Mouse (Mus musculus) urinary bladder, postnatal 14 days (tissue): ENCODE data around the gene Rfx2.

Experiments used
- DNase-seq: peaks from one replicate; pipeline ENCODE4 v3.0.0; 2021; ENCODE audit warnings: low spot score

The Rfx2 gene

DNA sequence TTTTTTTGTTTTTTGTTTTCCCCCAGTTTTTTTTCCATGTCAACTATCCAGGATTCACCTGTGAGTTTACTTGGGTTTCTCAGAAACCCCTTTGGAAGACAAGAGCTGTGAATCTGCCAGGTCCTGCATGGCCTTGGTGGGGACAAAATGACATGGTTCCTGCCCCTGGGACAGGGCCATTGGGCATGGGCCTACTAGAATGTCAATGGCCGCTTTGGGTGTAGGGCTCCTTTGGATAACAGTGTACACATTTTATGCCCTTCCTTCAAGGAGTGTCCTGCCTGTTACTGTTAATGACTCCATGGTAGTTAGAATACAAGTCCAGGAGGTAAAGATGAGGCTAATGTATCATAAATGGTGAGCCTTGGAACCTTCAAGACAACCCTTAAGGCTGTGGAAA lies 2.1 kb upstream of the Rfx2 start:
- DNase-seq: no peak

DNA sequence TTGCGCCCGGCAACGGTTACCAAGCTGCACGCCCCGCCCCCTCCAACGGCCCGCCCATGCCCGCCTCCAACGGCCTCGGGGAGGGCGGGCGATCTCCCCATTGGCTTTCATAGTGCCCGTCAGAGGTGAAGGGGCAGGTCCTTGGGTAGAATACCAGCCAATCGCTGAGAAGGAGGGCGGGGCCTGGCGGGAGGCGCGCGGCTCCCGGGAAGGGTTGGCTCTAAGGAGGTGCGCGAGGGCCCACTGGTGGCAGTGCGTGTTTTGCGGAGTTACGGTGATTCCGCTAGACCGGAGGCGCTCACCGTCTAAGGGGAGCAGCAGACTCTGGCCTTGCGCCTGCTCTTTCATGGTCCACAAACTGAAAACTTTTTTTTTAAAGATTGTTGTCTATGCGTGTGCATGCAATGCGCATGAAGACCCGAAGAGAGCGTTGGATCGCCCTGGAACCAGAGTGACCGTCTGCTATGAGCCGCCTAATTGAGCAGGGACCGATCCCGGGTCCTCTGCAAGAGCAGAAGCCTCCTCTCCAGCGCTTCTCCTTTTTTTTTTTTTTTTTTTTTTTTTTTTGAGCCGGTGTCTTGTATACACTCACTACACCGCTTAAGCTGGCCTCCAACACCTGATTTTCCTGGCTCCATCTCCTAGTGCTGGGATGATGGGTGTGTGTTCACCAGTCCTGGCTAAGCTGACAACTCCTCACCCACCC lies 451 bp upstream of the Rfx2 start:
- DNase-seq: peak; percentile 99

DNA sequence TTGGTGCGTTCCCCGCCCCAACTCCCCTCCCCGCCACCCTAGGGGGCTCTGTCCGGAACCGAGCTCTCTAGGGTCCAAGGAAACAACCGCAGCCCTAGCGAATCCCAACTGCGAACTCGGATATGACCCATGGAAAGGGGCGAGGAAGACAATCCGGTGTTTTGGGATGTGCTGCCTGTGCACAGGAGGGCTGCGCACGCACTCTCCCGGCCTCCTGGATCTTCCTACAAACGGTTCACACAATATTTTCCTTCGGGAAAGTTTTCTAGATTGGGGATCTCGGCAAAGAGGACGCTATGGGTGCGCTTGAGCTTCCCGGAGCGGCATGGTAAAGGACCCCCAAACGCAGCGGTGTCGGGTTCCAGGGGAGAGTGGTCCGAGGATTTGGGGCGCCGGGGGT lies 1.0 kb downstream of the Rfx2 start:
- peak; percentile 33 for DNase-seq

DNA sequence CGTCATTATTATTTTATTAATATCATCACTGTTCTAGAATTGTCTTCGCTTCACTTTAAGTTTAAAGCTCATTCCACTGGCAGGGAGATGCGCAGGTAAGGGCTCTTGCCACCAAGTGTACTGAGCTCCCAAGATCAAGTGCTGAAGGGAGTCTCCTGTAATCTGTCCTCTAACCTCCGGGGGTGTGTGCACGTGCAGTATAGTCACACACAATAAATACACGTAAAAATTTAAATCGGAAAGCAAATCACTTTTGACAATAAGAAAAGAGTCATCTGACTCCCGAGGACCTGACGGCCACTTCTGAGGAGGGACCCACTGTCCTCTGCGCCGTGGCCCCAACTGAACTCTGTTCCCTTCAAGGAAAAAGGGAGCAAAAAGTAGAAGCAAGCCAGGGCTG lies 1.6 kb downstream of the Rfx2 start:
- DNase-seq: no peak

DNA sequence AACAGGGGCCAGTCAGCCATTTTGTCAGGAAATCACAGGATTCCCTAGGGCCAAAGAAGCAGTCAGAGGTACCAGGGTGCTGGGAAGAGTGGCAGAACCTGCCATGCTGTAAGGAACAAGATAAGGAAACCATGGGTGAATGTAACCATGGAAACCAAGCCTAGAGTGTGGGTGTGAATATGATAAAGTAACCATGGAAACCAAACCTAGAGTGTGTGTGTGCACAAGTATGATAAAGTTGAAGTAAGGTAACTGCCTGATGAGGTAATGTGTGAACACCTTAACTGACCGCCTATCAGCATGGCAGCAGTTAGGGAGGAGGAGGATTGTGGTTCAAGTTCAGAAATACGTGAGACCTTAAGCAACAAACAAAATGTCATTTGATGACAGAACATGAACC lies 4.1 kb downstream of the Rfx2 start:
- DNase-seq: no peak

DNA sequence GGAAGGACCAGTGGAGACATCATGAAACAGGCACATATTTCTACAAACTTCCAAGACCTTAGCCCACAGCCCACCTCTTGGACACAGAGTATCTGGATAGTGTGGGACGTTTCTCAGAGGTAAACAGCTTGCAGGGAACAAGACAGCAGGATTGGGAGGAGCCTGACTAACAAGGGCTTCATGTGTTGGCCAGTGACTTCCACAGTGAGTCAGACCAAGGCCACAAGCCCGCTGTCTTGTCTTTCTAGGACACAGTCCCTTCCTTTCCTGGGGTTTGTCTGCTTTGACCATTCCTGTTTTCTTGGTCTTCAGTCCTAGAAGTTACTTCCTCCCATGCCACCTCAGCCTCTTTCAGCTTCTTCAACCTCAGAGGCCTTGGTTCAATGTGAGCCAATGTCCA lies 7.5 kb downstream of the Rfx2 start:
- no peak for DNase-seq

DNA sequence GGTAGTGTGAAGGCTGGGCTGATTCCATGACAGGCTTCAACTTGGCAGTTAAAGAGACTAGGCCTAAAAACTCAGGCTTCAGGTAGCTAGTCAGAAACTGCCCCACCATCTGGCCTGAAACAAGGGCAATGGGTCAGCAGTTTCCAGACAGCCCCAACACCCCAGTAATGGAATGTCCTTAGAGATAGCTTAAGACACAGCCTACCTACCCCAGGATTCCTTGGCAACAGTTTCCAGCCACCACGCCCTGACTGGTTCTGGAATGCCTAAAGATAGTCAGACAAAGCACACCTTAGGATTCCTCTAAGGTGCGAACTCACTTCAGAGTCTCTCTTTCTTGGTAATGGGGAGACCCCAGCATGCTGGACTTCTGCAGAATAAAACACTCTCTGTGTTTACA lies 8.4 kb downstream of the Rfx2 start:
- no peak for DNase-seq

DNA sequence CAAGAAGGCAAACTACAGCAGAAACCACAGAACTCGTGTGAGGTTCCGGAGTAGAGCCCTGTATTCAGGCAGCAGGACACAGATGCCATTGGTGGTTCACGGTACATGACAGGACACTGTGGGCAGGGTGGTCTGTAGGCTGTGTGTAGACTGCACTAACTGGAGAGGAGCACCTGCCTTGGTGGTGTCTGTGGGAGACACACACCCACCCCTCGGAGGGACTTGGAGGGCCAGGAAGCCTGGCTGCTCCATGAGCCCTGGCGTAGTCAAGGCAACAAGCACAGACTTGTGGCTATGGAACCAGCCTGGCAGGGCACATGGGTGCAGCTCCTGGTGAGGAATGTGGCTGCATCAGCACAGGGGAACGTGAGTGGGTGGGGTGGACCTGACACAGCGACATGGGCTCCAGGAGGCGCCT lies 11.1 kb downstream of the Rfx2 start:
- peak; percentile 79 for DNase-seq

DNA sequence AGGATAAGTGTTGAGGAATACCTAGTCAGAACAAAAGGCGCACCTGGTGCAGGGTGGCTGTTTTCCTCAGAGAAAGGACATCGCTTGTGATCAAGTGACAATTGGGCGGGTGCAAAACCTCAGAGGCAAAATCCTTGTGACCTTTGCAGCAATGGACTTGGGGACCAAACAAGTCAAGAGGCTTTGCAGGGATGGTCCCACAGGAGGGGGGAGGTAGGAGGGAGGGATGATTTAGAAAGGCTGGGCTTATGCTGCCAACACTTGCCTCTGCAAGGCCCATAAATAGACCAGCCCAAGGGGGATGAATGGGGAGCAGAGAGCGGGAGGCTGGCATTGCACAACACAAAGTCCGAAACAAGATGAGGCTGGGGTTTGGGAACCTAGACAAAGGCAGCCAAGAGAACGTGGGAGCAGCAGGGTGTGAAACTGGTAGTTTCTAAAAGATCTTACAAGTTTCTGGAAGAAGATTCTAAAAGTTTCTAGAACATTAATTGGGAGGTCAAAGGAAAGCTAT lies 11.7 kb downstream of the Rfx2 start:
- peak; percentile 30 for DNase-seq

DNA sequence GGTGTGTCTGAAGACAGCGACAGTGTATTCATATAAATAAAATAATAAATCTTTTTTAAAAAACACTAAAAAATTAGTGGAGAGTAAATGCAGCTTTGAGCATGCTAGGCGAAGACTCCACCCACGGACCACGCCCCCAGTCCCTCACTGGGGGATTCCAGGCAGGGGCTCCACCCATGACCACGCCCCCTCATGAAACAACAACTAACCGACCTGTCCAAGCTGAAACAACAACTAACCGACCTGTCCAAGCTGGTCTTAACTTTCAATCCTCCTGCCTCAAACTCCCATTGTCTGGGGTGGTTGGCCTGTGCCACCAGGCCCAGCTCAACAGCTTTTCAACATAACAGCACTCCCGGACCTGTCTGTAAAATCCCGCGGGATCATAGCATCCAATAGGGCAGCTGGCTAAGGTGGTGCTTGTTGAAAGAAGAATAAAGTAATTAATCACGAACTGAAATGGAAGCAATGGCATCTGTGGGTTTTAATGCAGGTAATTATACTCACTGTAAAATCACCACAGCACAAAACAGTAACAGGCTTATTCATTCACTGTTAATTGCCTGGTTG lies 12.7 kb downstream of the Rfx2 start:
- peak; percentile 67 for DNase-seq

DNA sequence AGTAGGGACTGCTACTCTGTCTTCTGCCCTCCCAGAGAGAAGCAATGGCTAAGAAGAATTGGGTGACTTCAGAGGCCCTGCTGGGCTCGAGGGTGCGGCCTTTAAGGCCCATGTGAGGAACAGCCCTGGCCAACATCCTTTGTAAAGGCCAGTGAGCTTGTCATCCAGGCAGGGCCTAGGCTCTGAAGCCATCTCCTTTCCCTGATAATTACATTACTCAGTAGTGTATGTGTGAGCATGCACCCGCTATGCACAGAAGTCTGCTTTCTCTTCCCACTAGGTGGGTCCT lies 15.8 kb downstream of the Rfx2 start:
- DNase-seq: no peak

DNA sequence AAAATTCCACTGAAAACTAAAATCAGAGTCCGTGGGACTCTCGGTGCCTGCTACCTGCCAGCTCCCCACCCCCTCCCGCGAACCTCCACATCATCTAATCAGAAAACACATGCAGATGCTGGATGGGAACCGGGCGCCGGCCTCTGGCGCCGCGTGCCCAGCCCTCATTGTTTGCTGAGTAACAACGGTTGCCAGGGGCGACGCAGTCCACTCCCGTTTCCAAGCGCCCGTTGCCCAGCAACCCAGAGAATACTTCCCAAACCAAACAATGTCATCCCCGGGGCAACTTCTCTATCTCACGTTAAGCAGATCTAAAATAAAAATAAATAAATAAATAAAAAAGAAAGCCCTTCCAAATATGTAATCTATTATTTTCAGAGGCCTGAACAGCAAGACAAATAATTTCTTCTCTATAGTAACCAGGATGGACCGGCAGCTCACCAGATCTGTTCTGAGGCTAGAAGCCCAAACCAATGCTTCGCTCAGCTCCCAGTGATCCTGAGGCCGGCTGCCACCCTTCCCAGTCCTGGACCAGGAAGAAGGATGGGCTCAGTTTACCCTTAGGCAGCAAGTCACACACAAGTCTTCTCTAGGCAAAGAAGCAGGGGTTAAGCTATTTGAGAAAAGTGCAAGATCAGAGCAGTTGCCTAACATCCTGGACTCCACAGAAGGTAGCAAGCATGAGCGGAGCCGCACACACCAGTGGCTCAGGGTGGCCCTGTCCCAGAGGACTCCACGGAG lies 16.3 kb downstream of the Rfx2 start:
- DNase-seq: peak; percentile 85

DNA sequence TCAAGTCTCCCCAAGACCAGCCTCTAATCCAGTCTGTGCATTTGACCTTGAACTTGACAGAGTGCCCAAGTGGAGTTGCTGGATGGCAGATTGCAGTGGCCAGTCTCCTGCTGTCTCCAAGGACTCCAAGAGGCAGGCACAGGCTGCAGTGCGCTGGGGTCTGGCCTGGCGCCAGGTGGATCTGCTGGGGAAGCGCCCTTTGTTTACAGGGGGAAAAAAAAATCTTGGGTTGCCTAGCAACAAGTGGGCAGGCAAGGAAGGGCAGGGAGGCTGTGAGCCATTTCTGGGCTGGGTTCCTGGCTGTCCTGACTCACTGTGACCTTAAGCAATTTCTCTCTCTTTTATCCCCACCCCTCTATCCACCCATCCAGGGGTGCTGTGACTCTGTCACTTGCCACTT lies 20.6 kb downstream of the Rfx2 start:
- peak; percentile 92 for DNase-seq

DNA sequence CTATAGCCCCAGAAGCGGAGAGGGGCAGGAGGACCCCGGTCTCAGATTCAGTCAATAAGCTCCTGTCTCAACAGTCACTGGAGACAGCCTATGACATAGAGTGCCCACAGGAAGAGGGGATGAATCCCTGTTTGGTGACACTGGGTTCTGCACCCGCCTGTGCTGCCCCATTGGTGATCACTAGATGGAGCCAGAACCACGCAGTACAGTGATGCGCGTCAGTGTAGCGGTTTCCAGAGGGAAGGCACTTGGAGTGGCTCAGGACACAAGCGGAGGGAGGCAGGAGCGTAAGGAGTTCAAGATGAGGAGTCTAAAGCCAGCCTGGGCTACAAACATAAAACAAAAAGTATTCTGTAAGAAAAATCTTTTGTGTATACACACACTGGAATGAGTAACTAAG lies 22.3 kb downstream of the Rfx2 start:
- peak; percentile 81 for DNase-seq

DNA sequence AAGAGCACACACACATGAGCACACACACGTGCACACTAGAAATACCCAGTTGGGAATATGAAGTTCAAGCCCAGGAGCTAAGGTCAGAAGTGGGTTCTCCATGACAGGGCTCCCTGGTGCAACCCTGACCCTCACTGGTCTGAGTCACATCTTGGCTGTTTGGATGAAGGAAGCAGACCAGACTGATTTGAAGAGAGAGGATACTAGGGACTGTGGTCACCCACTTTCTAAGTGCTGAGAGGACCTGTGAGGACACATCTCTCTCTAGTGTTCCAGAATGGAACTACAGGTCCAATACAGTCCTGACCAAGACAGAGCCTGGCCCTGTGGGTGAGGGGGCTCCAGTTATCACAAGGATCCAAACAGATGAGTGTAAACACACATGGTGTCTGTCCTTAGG lies 25.0 kb downstream of the Rfx2 start:
- DNase-seq: no peak

DNA sequence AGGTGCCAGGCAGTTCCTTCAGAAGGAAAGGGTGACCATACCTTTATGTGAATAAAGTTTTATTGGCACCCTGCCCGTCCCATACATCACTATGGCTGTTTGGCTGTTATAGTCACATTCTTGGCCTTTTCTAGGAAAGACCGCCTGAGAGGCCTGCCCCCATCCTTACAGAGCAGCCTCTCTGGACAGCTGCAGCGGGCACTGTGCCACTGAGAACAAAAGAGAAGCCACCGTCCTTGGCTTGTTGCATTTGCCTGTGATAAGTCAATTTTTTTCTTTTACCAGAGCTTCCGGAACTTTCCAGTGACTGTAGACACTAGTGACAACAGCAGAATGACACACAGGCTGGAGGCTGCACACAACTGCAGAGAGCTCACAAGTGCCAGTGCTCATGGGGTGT lies 25.9 kb downstream of the Rfx2 start:
- DNase-seq: no peak

DNA sequence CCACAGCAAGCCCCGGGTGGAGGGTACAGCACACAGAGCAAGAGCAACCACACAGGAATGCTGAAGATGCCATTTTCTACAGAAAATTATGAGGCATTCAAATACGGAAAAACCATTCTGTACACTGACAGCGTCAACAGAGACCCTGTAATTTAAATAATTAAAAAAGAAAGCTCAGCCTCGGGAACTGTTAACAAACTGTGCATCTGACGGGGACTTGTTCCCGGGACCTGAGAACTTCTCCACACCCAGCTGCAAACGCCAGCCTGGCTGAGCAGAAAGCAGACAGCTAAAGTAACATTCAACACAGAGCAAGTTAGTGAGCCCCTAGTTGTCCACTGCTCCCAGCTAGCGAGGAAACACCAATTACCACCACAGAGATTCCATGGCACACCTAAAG lies 28.7 kb downstream of the Rfx2 start:
- DNase-seq: no peak

DNA sequence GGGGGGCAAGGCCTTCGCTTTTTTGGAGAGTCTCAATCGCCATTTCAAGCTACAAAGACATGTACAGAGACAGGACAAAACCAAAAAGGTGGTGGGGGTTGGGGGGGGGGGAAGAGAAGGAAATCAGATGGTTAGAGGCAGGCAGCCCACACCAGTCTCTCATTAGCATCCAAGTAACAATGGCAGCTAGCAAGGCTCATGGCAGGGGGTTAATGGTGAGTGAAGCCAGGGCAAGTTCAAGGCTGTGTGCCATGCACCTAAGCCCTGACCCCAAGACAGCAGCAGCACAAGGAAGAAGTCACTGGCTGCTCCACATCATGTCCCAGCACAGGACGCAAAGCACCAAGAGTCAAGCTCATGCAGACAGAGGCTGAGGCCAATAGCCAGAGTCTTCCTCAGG lies 31.5 kb downstream of the Rfx2 start:
- no peak for DNase-seq

DNA sequence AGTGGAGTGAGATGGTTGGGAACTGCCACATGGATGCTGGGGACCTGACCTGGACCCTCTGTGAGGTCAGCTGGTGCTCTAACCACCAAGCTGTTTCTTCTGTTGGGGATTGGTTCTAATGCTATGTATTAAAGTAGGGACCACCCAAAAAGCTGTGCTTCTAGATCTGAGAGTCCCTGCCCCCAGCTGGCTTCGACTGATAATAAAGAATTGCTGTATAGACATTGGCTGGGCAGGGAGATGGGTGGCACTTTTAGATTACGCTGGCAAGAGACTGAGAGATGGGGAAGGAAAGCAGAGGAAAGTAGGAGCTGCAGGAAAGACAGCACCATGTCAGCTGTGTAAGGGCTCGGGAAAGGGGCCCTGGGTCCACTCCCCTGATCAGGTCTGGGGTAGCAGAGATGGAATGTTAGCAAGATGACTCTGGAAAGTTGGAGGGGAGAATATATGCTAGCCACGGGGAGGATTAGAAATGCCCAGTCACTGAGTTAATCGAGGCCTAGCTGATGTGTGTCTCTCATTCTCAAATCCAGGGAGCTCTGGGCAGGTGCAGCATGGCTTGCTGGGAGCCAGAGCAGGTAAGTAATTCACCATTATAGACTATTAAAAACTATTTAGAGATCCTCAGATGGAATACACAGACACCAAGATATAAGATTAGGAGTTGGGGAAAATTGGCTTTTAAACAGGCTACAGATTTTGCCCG lies 37.0 kb downstream of the Rfx2 start:
- no peak for DNase-seq

DNA sequence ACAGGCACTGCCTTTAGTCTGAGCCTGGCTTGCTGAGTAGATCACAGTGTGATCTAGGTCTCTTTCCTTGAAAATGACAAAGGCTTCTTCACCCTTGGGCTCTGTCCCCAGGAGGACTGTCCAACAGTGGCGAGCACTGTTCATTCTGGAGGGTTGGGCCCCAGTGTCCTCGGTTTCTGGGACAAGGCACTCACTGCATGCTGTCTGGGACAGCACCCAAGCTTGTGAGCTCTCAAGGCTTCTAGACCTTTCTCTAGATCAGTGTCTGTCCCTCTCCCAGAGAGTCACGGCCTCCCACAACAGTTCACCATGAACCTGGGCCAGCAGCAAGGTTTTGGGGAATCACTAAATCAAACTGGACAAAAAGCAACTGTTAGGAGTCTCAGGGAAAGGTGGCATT lies 38.2 kb downstream of the Rfx2 start:
- no peak for DNase-seq

DNA sequence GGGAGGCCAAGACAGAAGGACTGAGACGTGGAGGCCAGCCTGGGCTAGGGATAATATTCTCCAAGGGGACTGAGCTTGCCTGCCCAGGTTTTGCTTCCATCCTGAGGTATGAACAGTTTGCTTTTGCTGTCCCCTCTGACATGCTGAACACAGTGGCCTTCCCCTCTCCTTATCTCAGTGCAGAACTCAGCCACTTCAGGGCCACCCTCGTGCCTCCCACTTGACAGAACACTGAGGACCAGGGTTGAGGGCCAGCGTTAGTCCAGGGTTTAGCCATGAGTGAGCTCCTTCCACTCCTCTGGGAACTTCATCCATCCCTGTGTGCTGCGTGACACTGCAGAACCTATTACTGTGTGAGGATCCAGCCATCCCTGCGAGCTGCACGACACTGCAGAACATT lies 41.5 kb downstream of the Rfx2 start:
- no peak for DNase-seq

DNA sequence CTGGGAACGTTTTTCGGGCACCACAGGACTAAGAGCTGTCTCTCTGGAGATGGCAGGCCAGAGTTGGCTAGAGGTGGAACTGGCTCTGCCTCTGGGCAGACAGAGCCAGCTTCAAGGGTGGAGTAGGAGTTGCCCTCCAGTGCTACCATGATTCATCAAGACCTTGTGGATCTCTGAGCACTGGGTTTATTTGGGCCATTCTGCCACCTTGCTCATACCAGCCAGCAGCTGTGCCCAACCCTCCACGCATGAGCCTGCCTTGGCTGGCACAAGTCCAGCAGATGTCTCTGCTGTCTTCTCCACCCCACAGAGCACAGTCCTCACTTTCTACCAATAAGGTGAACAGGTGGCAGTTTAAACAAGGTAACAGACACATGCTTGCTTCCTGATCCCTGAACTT lies 41.9 kb downstream of the Rfx2 start:
- DNase-seq: no peak
